Mouse (Mus musculus): ENCODE results near the gene Gabbr1. TPM values are rescaled to one million over a fixed set of nuclear protein-coding genes. Genes with fewer than 3 reads are reported as not detected.
A peak's percentile ranks its signal among the peaks of the same experiment; 100 is the strongest.

The Gabbr1 gene
- 78.9 and 103 TPM in 2 replicates for polyA plus RNA-seq (2014; fragmentation: Nextera tagmentation; extraction: Ambion mirVana)

DNA sequence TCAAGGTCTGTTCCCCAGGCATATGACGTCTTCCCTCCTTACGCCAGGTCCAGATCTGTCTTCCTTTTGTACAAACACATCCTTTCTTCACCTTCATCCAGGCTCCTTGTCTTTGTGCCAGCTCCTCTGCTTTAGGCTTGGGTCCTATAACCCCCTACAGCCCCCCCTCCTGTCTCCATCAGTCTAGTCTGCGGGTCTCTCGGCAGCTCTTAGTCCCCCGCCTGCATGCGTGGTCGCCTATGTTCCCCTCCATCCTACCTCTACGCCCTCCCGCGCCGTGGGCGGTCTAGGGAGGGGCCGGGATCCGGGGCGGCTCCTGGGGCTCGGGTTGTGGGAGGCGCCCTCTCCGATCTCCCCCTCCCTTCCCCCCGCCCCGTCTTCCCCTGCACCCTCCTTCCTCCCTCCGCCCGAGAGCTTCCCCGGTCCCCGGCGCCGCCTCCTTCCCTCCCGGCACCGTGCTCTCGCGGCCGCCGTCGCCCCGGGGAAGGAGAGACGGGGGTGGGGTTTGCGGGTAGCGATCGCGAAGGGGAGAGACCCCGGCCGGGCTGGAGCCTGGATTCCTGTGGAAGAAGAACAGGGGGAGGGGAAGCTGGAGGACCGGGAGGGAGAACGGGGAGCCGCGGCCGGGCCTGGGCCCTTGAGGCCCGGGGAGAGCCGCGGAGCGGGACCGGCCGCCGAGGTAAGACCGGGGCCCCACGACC lies at the start of gene Gabbr1:
Gabbr1 (plus strand) TSS at position 356 of the 701 bp plus-strand sequence.
- Histone ChIP-seq H3K4me2 (ENCODE audit: low read depth, low read length) (peak within 1 kb of the TSS; percentile 84), H3K4me1 (ENCODE audit: control insufficient read depth, insufficient read depth, low read length) (peaks cover 29% of the 10 kb centered on the region), H3K9me3 (ENCODE audit: control insufficient read depth, low read length) (no peaks in the 10 kb centered on the region), H3K36me3 (ENCODE audit: control insufficient read depth, insufficient read depth, low read length) (no peaks in the 10 kb centered on the region), H3K9ac (replicated peaks; ENCODE audit: low read depth, low read length) (peak within 1 kb of the TSS; percentile 98), H3K4me3 (ENCODE audit: low read depth, low read length) (peak within 1 kb of the TSS; percentile 88), H3K27me3 (ENCODE audit: control insufficient read depth, insufficient read depth, low read length) (no peaks in the 10 kb centered on the region), H3K27ac (ENCODE audit: low read depth, low read length) (peak within 1 kb of the TSS; percentile 94)
- ATAC-seq (ENCODE audit: low read depth) = peak; percentile 84
- WGBS = under 1% methylated on average over 47 of the region's 55 CpGs

DNA sequence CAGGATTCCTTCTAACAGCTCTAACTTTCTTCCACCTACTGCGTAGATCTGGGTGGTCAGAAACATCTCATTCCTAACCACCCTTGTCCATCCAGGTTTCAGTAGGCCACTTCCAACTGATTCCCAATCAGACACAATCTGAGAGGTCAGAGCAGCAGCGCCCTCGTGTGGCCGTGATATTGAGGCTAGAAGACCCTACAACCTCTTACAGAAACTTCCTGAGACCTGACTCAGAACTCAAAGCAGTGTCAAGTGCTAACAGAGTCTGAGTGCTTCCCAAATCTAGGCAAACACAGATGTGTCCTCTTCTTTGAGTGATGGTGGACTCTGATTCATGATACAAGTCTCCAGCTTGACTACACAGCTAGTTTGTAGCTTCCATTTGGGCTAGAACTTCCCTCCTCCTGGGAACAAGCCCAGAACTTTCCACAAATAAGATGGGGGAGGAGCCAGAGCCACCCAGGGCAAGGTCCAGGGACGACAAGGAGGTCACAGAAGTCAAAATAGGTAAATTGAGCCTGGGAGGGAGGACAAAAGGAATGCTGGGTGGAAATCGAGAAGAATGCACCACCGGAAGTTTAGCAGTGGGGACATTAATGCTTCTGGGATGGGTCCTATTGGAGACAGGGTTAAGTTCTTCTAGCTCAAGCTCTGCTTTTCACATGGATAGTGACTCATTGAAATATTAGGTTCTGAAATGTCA lies 48.6 kb upstream of the Gabbr1 start:
- H3K4me1 ChIP-seq (ENCODE audit: control insufficient read depth, insufficient read depth, low read length) = no peaks in the 10 kb centered on the region
- no peaks in the 10 kb centered on the region for H3K36me3 ChIP-seq (ENCODE audit: control insufficient read depth, insufficient read depth, low read length)
- ATAC-seq (ENCODE audit: low read depth) = no peak
- no peak overlapping the region for H3K9ac ChIP-seq (replicated peaks; ENCODE audit: low read depth, low read length)
- 28% methylated on average over 7 of the region's 7 CpGs for WGBS
- no peak overlapping the region for H3K4me3 ChIP-seq (ENCODE audit: low read depth, low read length)
- H3K4me2 ChIP-seq (ENCODE audit: low read depth, low read length) = no peak overlapping the region
- no peaks in the 10 kb centered on the region for H3K9me3 ChIP-seq (ENCODE audit: control insufficient read depth, low read length)
- no peak overlapping the region for H3K27ac ChIP-seq (ENCODE audit: low read depth, low read length)
- H3K27me3 ChIP-seq (ENCODE audit: control insufficient read depth, insufficient read depth, low read length) = no peaks in the 10 kb centered on the region

DNA sequence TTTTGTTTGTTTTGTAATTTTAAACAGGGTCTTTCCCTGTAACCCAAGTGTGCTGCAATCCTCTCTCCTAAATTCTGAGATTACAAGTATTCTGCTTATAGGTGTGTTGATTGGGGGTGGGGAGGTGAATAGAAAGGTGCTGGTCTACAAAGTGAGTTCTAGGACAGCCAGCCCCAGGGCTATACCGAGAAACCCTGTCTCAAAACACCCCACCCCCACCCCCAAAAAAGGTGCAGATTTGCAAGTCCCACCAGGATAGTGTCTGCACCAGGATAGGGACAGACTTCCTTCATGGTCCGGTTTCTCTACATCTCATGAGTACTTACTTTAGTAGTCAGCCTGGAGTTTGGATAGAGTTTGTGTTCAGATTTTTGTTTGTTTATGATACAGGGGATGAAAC lies 47.3 kb upstream of the Gabbr1 start:
- no peak overlapping the region for H3K9ac ChIP-seq (replicated peaks; ENCODE audit: low read depth, low read length)
- WGBS = 76% methylated on average over 2 of the region's 2 CpGs
- no peaks in the 10 kb centered on the region for H3K9me3 ChIP-seq (ENCODE audit: control insufficient read depth, low read length)
- H3K4me2 ChIP-seq (ENCODE audit: low read depth, low read length) = no peak overlapping the region
- H3K27me3 ChIP-seq (ENCODE audit: control insufficient read depth, insufficient read depth, low read length) = no peaks in the 10 kb centered on the region
- H3K4me3 ChIP-seq (ENCODE audit: low read depth, low read length) = no peak overlapping the region
- H3K36me3 ChIP-seq (ENCODE audit: control insufficient read depth, insufficient read depth, low read length) = no peaks in the 10 kb centered on the region
- no peak for ATAC-seq (ENCODE audit: low read depth)
- H3K4me1 ChIP-seq (ENCODE audit: control insufficient read depth, insufficient read depth, low read length) = no peaks in the 10 kb centered on the region
- no peak overlapping the region for H3K27ac ChIP-seq (ENCODE audit: low read depth, low read length)

DNA sequence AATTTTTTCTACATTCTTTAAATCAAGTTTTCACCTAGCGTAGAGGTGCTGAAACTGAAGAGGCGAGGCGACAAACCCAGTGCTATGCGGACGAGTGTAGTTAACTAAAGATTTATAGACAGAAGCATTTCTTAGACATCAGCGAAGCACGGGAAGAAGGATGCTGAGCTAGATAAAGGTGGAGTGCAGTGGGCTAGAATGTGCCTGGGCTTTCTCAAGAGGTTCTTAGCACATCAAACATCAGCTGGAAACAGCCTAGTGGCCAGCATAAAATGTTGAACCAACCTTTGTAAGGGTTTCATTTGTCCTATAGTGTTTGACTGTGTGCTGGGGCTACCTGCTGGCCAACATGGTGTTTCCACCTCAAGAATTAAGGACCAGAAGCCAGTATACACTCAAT lies 44.9 kb upstream of the Gabbr1 start, which contains the start of gene Zfp57:
Zfp57 (plus strand) TSS at position 301 of the 400 bp plus-strand sequence.
- H3K9ac ChIP-seq (replicated peaks; ENCODE audit: low read depth, low read length) = no peak within 1 kb of the TSS
- 0 out of 2 replicates have a peak, but pooled peaks cover 4% of the 10 kb centered on the region for H3K4me1 ChIP-seq (ENCODE audit: control insufficient read depth, insufficient read depth, low read length)
- H3K36me3 ChIP-seq (ENCODE audit: control insufficient read depth, insufficient read depth, low read length) = peaks cover 6% of the 10 kb centered on the region
- H3K27me3 ChIP-seq (ENCODE audit: control insufficient read depth, insufficient read depth, low read length) = no peaks in the 10 kb centered on the region
- ATAC-seq (ENCODE audit: low read depth) = no peak
- peak within 1 kb of the TSS; percentile 86 for H3K4me3 ChIP-seq (ENCODE audit: low read depth, low read length)
- 93% methylated on average over 7 of the region's 7 CpGs for WGBS
- no peaks in the 10 kb centered on the region for H3K9me3 ChIP-seq (ENCODE audit: control insufficient read depth, low read length)
- H3K4me2 ChIP-seq (ENCODE audit: low read depth, low read length) = peak within 1 kb of the TSS; percentile 61; the same call in 1 of the 2 replicates
- no peak within 1 kb of the TSS for H3K27ac ChIP-seq (ENCODE audit: low read depth, low read length)

DNA sequence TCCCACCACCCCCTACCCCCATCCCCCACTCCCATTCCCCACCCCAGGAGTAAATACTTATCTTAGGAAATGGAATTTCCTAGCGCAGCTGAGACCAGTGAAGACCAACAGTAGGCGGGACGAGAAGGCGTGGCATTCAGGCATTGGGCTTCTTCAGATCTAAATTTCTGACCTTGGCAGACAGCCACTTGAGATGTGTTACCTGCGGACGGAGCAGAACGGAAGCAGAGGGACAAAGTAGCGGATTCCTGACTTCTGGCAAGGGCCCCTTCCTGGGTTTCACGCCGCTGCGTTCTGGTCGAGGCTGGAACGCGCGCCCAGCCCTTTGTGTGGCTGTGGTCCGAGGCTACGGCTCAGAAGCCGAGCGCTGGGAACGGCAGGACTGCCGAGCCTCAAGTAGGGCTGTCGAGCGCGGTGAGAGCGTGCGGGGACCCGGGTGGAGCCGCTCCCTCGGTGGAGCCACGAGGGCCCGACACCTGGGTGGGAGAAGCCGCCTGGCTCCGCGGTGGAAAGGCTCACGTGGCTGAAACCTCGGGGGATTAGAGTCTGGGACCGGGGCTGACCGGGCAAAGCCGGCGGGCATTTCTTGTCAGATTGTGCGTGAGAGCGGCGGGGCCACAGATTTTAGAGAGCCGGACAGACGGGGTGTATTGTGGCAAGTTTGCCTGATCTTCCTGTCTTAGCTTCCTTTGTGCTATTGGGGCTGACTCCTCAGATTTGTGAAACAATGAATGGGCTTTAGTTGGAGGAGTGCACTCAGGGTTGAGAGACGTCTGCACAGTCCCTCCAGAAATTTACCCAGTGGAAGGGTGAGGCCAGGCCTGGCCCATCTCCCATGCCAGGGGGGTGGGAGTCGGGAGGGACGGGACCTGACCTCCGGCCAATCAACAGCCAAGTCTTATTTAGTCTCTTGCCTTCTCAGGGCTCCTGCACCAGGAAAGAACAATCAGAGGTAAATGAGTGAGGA lies 43.1 kb upstream of the Gabbr1 start:
- Histone ChIP-seq H3K27ac (ENCODE audit: low read depth, low read length) (peak overlapping the region; percentile 94), H3K4me2 (ENCODE audit: low read depth, low read length) (peak overlapping the region; percentile 61), H3K9me3 (ENCODE audit: control insufficient read depth, low read length) (no peaks in the 10 kb centered on the region), H3K4me1 (ENCODE audit: control insufficient read depth, insufficient read depth, low read length) (0 out of 2 replicates have a peak, but pooled peaks cover 4% of the 10 kb centered on the region), H3K9ac (replicated peaks; ENCODE audit: low read depth, low read length) (peak overlapping the region; percentile 96), H3K4me3 (ENCODE audit: low read depth, low read length) (peak overlapping the region; percentile 86), H3K27me3 (ENCODE audit: control insufficient read depth, insufficient read depth, low read length) (no peaks in the 10 kb centered on the region), H3K36me3 (ENCODE audit: control insufficient read depth, insufficient read depth, low read length) (peaks cover 20% of the 10 kb centered on the region)
- under 1% methylated on average over 49 of the region's 49 CpGs for WGBS
- peak; percentile 91 for ATAC-seq (ENCODE audit: low read depth)

DNA sequence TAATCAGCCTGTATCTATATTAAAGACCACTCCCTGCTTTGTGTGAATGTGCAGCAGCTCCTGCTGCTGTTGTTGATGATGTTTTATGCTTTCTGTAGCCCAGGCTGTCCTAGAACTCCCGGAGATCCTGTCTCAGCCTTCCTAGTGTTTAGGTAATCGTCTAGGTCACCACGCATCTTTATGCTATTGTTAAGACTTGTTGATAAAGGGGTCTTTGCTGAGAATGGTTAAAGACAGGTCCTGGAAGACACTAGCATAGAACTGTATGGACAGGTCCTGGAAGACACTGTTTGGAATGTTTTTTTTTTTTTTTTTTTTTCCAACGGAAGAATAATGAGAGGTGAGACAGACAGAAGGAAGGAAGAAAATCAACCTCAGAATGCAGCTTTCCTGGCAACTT lies 42.4 kb upstream of the Gabbr1 start:
- H3K9ac ChIP-seq (replicated peaks; ENCODE audit: low read depth, low read length) = peak overlapping the region; percentile 96
- H3K36me3 ChIP-seq (ENCODE audit: control insufficient read depth, insufficient read depth, low read length) = peaks cover 21% of the 10 kb centered on the region
- H3K4me3 ChIP-seq (ENCODE audit: low read depth, low read length) = peak overlapping the region; percentile 86
- H3K27ac ChIP-seq (ENCODE audit: low read depth, low read length) = peak overlapping the region; percentile 94
- H3K27me3 ChIP-seq (ENCODE audit: control insufficient read depth, insufficient read depth, low read length) = no peaks in the 10 kb centered on the region
- H3K4me2 ChIP-seq (ENCODE audit: low read depth, low read length) = peak overlapping the region; percentile 61
- peak; percentile 33 for ATAC-seq (ENCODE audit: low read depth)
- 0 out of 2 replicates have a peak, but pooled peaks cover 4% of the 10 kb centered on the region for H3K4me1 ChIP-seq (ENCODE audit: control insufficient read depth, insufficient read depth, low read length)
- 25% methylated on average over 4 of the region's 4 CpGs for WGBS
- no peaks in the 10 kb centered on the region for H3K9me3 ChIP-seq (ENCODE audit: control insufficient read depth, low read length)

DNA sequence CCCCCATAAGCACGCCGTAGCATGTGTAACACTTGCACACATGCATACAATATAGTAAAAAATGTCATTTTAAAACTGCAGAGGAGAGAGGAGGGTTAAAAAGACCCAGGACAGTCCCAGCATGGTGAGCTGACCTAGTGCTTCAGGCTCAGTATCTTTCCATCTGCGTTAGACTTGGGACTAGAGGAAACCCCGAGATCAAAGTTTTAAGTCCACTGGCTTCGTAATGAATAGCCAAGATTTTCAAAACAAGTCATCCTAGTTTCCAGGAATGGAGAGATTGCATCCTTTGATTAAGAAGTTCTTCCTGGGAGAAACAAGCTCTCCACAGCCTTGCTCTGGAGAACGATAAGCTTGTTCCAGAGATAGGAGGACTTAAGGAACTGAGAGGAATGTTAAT lies 37.6 kb upstream of the Gabbr1 start:
- Histone ChIP-seq H3K9me3 (ENCODE audit: control insufficient read depth, low read length) (no peaks in the 10 kb centered on the region), H3K4me2 (ENCODE audit: low read depth, low read length) (no peak overlapping the region), H3K27me3 (ENCODE audit: control insufficient read depth, insufficient read depth, low read length) (no peaks in the 10 kb centered on the region), H3K4me3 (ENCODE audit: low read depth, low read length) (no peak overlapping the region), H3K36me3 (ENCODE audit: control insufficient read depth, insufficient read depth, low read length) (peaks cover 43% of the 10 kb centered on the region), H3K9ac (replicated peaks; ENCODE audit: low read depth, low read length) (no peak overlapping the region), H3K4me1 (ENCODE audit: control insufficient read depth, insufficient read depth, low read length) (0 out of 2 replicates have a peak, but pooled peaks cover 4% of the 10 kb centered on the region), H3K27ac (ENCODE audit: low read depth, low read length) (no peak overlapping the region)
- ATAC-seq (ENCODE audit: low read depth) = no peak
- WGBS = 98% methylated on average over 6 of the region's 6 CpGs

DNA sequence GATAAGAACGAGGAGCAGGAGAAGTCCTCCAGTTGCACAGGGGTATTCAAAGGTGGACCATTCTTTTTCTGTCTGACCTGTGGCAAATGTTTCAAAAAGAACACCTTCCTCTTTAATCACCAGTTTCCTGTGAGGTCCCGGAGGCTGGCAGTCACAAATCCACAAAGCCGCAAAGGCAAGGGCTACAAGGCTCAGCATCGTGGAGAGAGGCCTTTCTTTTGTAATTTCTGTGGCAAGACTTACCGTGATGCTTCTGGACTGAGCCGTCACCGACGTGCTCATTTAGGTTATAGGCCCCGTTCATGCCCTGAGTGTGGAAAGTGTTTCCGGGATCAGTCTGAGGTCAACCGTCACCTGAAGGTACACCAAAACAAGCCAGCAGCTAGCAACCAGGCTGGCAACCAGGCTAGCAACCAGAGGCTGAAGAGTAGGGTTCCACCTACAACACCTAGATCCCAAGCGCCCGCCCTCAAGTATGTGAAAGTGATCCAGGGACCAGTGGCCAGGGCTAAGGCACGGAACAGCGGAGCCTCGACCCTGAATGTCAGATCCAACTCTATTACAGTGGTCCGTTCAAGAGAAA lies 36.2 kb upstream of the Gabbr1 start:
- Histone ChIP-seq H3K36me3 (ENCODE audit: control insufficient read depth, insufficient read depth, low read length) (peaks cover 43% of the 10 kb centered on the region), H3K9me3 (ENCODE audit: control insufficient read depth, low read length) (no peaks in the 10 kb centered on the region), H3K4me3 (ENCODE audit: low read depth, low read length) (no peak overlapping the region), H3K9ac (replicated peaks; ENCODE audit: low read depth, low read length) (no peak overlapping the region), H3K27ac (ENCODE audit: low read depth, low read length) (no peak overlapping the region), H3K4me2 (ENCODE audit: low read depth, low read length) (no peak overlapping the region), H3K27me3 (ENCODE audit: control insufficient read depth, insufficient read depth, low read length) (no peaks in the 10 kb centered on the region), H3K4me1 (ENCODE audit: control insufficient read depth, insufficient read depth, low read length) (no peaks in the 10 kb centered on the region)
- ATAC-seq (ENCODE audit: low read depth) = no peak
- WGBS = 94% methylated on average over 17 of the region's 17 CpGs

All from neural tube, embryonic 14.5 days (tissue).